Mouse (Mus musculus) thymus, postnatal 10 days (tissue): ENCODE results near the gene Tbc1d13.
"Not testable (repeated sequence)": the region's sequence is repeated elsewhere in the genome, so short reads cannot be mapped to it uniquely, and the experiment has no call there.

Experiments
- DNase-seq, 2 experiments: peaks; one replicate each; pipeline ENCODE4 v3.0.0; 2021; ENCODE audit warnings: low spot score in 2 of 2

The Tbc1d13 gene

DNA sequence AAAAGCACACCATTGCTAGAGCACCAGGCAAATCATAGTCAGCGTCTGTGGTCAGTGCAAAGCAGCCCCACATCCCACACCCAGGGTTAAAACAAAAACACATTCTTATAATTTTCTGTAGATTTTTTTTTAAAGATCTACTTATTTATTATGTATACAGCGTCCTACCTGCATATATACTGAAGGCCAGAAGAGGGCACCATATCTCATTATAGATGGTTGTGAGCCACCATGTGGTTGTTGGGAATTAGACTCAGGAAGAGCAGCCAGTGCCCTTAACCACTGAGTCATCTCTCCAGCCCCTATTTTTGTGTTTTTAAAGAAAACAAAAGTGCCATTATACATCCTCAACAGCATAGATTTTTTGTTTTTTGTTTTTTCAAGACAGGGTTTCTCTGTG lies 4.8 kb upstream of the Tbc1d13 start:
- DNase-seq: peak in 1 of 2 experiments; percentile 40

DNA sequence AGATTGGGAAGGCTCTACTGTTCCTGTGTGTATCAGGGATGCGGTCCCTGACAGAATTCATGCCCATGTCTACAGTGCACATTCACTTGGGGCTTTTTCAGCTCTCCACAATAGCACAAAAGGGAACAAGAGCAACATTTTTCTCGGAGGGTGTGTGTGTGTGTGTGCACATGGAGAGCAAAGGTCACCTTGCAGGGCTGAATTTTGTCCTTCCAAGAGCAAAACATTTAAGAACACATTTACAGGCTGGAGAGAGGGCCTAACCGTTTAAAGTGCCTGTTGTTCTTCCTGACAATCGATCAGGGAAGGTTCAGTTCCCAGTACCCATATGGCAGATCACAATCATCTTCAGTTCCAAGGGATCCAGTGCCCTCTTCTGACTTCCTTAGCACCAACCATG lies 3.4 kb upstream of the Tbc1d13 start:
- DNase-seq: no peak

DNA sequence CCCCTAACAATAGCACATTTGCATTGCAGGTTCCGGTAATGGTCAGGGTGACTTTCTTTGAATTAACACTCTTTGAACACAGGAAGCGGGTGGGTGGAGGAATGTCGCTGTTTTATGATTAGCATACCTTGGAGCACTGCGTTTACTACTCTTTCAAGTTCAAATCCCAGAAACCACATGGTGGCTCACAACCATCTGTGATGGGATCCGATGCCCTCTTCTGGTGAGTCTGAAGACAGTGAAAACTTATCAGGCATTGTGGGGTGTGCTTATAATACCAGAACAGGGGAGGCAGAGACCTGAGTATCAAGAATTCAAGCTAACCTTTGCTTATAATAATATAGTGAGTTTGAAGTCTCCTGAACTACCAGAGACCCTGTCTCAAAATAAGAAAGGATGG lies 2.3 kb upstream of the Tbc1d13 start:
- not testable (repeated sequence) for DNase-seq

GRCm38 (mm10) chr2:30132801-30133612 lies 539 bp upstream of the Tbc1d13 start:
- no peak for DNase-seq

DNA sequence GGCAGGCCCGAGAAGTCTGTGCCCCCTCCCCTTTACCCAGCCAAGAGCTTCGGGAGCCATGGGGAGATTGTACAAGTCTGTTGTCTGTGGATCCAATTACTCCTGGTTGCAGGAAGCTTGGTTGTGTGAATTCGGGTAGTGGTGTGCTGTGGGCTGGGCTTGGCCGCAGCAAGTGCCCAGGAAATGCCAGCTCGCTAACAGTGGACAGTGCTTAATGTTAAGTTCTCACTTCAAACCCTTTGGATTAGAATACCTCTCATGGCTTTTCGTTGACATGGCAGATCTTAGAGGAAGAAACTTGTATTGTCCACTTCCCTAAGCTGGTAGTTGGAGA lies 799 bp downstream of the Tbc1d13 start:
- no peak for DNase-seq

GRCm38 (mm10) chr2:30134928-30135620 lies 1.5 kb downstream of the Tbc1d13 start:
- no peak for DNase-seq

DNA sequence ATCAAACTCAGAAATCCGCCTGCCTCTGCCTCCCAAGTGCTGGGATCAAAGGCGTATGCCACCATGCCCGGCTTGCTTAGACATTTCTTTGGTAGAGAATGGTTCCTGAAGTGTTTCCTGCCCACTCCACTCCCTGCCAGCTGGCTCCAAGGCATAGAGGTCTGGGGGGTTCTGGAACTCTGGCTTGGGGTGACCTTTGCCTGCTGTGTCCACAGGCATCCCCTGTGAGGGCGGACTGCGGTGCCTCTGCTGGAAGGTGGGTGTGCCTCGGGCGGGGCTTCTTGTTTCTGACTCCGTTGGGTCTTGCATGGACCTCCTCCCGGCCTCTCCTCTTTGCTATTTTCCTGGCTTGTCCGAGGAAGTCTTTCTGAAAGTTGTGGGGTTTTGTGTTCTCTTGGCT lies 2.9 kb downstream of the Tbc1d13 start:
- no peak for DNase-seq

- not testable (repeated sequence) for DNase-seq
These were observed 6.5 kb downstream of the Tbc1d13 start for GRCm38 (mm10) chr2:30140021-30140420.

GRCm38 (mm10) chr2:30144436-30144835 lies 10.9 kb downstream of the Tbc1d13 start:
- no peak for DNase-seq

DNA sequence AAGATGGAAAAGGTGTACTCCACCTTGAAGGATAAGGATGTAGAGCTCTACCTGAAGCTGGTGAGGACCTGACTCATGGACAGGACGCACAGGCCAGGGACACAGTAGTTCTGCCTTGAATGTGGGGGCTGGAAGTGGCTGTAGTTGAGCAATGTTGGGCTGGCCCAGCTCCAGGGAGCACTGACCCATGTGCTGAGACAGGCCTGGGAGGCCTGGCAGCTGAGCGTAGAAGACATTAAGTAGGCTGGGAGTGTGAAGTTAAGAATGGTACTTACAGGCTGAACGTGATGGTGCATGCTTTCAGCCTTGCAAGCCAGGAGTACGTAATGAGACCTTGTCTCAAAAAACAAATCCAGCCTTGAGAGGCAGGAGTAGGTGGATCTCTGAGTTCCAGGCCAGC lies 13.9 kb downstream of the Tbc1d13 start:
- no peak for DNase-seq

DNA sequence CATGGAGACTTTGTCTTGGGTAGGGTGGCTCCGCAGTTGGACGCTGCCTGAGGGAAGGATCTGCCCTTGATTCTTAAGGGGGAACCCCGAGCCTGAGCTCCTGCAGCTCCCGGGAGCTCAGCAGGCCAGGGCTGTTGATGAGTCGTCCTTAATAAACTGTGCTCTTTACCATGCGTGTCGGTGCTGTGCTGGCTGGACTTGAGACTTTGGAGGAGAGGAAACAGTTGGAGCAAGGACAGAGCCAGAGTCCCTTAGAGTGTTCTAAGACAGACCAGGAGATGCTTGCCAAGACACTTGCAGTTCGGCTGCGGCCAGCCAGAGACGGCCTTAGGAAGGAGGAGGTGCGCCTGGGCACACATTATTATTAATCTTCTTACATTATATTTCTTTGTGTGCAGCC lies 18.3 kb downstream of the Tbc1d13 start:
- no peak for DNase-seq

DNA sequence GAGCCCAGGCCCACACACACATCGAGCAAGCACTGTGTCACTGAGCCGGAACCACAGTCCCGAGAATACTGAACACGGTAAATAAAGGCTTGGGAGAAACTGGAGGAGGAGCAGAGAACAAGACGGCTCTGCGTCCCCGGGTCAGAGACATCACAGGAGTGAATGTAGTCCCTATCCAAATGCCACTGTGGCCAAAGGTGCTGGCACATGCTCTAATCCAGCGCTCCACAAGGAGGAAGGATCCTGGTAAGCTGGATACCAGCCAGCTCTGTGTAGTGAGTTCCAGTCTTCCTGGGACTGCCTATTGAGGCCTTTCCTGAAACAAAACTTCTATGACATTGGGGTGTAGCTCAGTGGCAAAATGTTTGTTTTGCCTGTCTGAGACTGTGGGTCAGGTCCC lies 19.1 kb downstream of the Tbc1d13 start:
- no peak for DNase-seq

- not testable (repeated sequence) for DNase-seq
These were observed 26.3 kb downstream of the Tbc1d13 start for GRCm38 (mm10) chr2:30159871-30160270.

DNA sequence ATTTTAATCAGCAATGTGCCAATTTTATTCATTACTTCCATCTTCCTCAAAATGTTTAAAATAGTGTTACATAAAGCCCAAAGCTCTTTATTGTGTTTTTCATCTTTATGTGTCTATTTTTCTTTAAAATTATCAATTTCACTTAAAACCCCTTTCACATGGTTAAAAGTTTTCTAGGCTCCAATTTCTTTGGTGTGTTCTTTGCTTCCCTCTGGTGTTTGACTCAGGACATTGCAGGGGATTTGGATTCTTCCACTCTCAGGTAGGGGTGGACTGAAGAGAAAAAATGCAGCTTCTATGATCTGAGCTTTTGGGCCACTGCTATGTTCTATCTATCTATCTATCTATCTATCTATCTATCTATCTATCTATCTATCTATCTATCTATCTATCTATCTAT lies 28.3 kb downstream of the Tbc1d13 start:
- peak in 1 of 2 experiments; percentile 55 for DNase-seq

DNA sequence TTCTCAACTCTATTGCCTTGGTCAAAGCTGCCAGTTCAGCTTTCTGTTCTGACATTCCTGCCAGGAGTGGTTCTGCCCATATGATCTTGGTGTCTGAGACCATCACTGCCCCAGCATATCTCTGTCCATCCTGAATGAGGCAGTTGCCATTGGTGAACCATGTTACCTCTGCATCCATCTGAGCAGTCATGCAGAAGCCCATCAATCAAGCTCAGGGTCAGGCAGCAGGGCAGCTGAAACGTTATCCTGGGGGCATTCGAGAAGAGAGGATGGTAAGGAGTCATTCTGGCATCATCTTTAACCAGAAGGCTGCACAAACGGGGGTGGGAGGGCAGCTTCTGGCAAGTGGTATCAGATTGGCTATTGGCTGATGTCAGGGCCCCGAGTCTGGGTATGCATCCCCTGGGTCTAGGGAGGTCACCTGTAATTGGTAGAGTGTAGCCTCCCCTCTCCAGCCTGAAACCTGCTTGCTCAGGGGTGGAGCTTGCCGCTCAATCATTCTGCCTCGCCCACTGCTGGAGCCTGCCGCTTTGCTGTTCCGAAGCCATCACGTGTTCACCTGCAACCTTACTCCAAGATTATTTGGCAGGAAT lies 30.9 kb downstream of the Tbc1d13 start:
- no peak for DNase-seq

DNA sequence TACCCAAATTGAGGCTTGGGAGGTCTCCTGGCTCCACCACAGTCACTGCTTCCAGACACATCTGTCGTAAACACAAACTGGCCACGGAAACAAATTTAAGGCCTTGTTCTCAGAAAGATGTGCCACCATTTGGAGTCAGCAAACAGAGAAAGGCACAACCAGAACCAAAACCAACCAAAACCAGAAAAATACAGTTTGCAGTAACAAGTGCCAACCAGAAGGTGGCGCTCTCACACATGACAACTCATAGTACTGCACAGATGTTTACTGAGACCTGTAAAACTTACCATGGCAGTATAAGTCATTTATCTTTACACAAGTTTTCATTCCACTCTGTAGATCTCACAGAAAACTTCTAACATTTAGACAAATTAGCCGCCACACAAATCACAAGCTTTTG lies 33.1 kb downstream of the Tbc1d13 start:
- DNase-seq: no peak

DNA sequence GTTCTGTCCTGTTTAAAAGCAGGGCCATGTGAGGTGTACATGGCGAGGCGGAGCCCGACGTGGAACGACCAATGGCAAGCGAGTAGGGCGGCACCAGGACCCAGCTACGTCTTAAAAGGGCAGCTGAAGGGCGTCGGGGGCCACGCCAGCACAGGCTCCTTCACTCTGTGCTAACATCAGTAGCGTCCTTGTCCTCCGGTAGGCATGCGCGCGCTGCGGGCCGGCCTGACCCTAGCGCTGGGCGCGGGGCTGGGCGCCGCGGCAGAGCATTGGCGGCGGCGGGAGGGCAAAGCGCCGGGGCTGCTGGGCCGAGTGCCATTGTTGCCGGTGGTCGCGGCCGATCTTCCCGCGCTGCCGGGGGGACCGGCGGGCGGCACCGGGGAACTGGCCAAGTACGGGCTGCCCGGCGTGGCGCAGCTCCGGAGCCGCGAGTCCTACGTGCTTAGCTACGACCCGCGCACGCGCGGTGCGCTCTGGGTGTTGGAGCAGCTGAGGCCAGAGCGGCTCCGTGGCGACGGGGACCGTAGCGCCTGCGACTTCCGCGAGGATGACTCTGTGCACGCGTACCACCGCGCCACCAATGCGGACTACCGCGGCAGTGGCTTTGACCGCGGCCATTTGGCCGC lies 37.9 kb downstream of the Tbc1d13 start, which contains the start of gene Endog:
Endog (plus strand) TSS at position 123 of the 626 bp plus-strand sequence.
- DNase-seq: peak; percentile 67 to 76

- DNase-seq: no peak
These were observed 38.4 kb downstream of the Tbc1d13 start for GRCm38 (mm10) chr2:30171997-30172382.

DNA sequence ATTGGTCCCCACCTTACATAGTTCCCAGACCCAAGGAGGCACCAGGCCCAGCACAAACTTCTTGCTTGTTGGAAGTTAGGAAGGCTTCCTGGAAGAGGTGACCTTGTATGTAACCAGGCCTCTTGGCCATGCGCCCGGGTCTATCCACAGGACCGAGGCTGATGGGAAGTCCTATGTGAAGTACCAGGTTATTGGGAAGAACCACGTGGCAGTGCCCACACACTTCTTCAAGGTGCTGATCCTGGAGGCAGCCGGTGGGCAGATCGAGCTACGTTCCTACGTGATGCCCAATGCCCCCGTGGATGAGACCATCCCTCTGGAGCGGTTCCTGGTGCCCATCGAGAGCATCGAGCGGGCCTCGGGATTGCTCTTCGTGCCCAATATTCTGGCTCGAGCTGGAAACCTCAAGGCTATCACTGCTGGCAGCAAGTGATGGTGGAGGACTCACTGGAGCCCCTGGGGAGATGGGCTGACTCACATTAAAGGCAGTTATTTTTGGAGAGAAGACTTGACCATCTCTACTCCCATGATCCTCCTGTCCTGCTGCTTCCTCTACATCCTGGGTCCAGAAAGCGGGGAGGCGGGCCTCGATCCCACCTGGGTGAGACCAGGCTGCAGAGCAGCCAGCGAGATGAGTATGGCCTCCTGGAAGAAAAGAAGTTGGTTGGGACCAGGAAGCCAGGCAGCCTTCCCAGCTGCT lies 40.1 kb downstream of the Tbc1d13 start:
- DNase-seq: no peak

DNA sequence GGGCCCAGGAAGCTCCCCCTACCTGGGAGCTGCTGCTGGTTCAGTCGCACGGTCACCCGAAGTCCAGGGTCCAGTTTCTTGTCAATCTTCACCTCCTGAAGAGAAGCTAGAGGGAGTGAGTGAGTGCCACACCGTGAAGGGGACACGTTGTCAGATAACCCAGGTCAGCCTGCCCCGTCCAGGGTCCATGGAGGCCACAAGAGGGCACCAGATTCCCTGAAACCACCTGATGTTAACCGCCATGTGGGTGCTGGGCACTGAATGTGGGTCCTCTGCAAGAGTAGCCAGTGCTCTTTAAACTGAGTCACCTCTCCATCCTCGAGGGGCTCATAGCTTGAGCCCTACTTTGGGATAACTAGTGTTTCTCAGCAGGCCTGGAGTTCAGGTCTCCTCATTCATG lies 42.4 kb downstream of the Tbc1d13 start:
- DNase-seq: no peak

GRCm38 (mm10) chr2:30176561-30176960 lies 43.0 kb downstream of the Tbc1d13 start:
- no peak for DNase-seq
